16 mouse cellular contexts compared by ENCODE assay signal in the genomic region with DNA sequence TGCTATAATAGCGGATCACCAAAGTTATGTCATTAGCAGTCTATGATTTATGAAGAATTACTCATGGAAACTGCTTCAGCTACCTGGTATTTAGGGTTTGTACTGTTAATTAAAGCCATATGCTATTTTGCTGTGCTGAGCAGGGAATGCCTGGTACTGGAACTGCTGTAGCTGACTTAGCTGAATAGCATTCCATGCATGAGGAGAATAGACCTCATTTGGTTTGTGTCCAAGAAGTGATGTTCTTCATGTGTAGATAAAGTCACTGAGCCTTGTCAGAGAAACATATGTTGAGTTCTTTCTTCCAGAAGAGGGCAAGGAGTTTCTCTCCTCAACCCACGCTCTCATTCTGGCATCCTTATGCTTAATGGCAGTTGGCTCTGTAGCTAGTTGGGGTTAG.
"Had no signal": no experiment of that assay in that cellular context is flagged by ENCODE, and none has a peak within 500 bp of the region (broad histone marks: within the 10 kb centered on the region; RNA-seq: fewer than 3 reads in every experiment).

No protein-coding gene starts in this region.

- H3K36me3 ChIP-seq: limb, embryonic 12.5 days; midbrain, embryonic 15.5 days had no signal

- H3K27ac ChIP-seq: kidney, postnatal 0 days; limb, embryonic 12.5 days; liver, embryonic 14.5 days; midbrain, embryonic 15.5 days had no signal

- H3K4me1 ChIP-seq: midbrain, embryonic 15.5 days had no signal

- DNase-seq: kidney, adult 9 months; kidney, postnatal 36 days; layer of hippocampus, adult 9-11 months; layer of hippocampus, postnatal 36 days; lung, adult 2 months; lung, postnatal 36 days; right cerebral cortex, postnatal 4 days; spleen, adult 18-20 months; thymus, adult 18-20 months; thymus, postnatal 14 days had no signal

- ATAC-seq: lung, postnatal 0 days; midbrain, embryonic 15.5 days had no signal

- H3K4me3 ChIP-seq: limb, embryonic 12.5 days; midbrain, embryonic 15.5 days had no signal

- H3K9me3 ChIP-seq: limb, embryonic 12.5 days; midbrain, embryonic 15.5 days had no signal

- H3K9ac ChIP-seq: limb, embryonic 12.5 days; liver, embryonic 14.5 days; midbrain, embryonic 15.5 days had no signal

- H3K27me3 ChIP-seq: midbrain, embryonic 15.5 days had no signal

- H3K4me2 ChIP-seq: limb, embryonic 12.5 days; midbrain, embryonic 11.5 days; midbrain, embryonic 15.5 days had no signal
